In genomic region chr5:99905731-99906130, GRCm38 (mm10) we compare ENCODE assay signal across 8 mouse cellular contexts. TPM values are rescaled to one million over a fixed set of nuclear protein-coding genes. Genes with fewer than 3 reads are reported as not detected.
DNase-seq lines count a peak whose midpoint lies in the region; ATAC-seq lines count a peak whose summit lies in the region.

No protein-coding gene starts in this region.

- WGBS in heart, embryonic 10.5 days = 55% methylated on average over 7 of the region's 7 CpGs
- 63% methylated on average over 7 of the region's 7 CpGs for WGBS in neural tube, embryonic 11.5 days
- WGBS in limb, embryonic 12.5 days = 56% methylated on average over 7 of the region's 7 CpGs
- 59% methylated on average over 7 of the region's 7 CpGs for WGBS in stomach, embryonic 15.5 days

- DNase-seq in heart, embryonic 10.5 days (ENCODE audit: low spot score) = no peak
- DNase-seq in heart, adult 18-20 months = no peak
- no peak for DNase-seq in neural tube, embryonic 11.5 days (ENCODE audit: low spot score)
- no peak for DNase-seq in neural tube, embryonic 10.5 days (ENCODE audit: extremely low spot score, low spot score)
- DNase-seq in layer of hippocampus, adult 9-10 months (ENCODE audit: low spot score) = no peak

- no peak overlapping the region for H3K9ac ChIP-seq in neural tube, embryonic 11.5 days (ENCODE audit: low read length)
- H3K9ac ChIP-seq in limb, embryonic 12.5 days (replicated peaks) = no peak overlapping the region
- no peak overlapping the region for H3K9ac ChIP-seq in stomach, embryonic 15.5 days

- H3K9me3 ChIP-seq in heart, embryonic 10.5 days = no peaks in the 10 kb centered on the region
- H3K9me3 ChIP-seq in neural tube, embryonic 11.5 days (ENCODE audit: control insufficient read depth, low read length) = no peaks in the 10 kb centered on the region
- no peaks in the 10 kb centered on the region for H3K9me3 ChIP-seq in limb, embryonic 12.5 days
- no peaks in the 10 kb centered on the region for H3K9me3 ChIP-seq in stomach, embryonic 15.5 days

- H3K4me2 ChIP-seq in neural tube, embryonic 11.5 days (ENCODE audit: low read depth) = peak overlapping the region; percentile 32; the same call in 1 of the 2 replicates
- no peak overlapping the region for H3K4me2 ChIP-seq in limb, embryonic 12.5 days
- H3K4me2 ChIP-seq in stomach, embryonic 15.5 days = peak overlapping the region; percentile 70

- peak overlapping the region; percentile 66 for H3K4me3 ChIP-seq in heart, embryonic 10.5 days
- H3K4me3 ChIP-seq in neural tube, embryonic 11.5 days (ENCODE audit: low read depth, low read length) = peak overlapping the region; percentile 51; the same call in 1 of the 2 replicates
- no peak overlapping the region for H3K4me3 ChIP-seq in limb, embryonic 12.5 days (replicated peaks)
- peak overlapping the region; percentile 59; the same call in 1 of the 2 replicates for H3K4me3 ChIP-seq in stomach, embryonic 15.5 days (replicated peaks)

- H3K4me1 ChIP-seq in heart, embryonic 10.5 days = peaks cover 9% of the 10 kb centered on the region; the same call in 1 of the 2 replicates
- no peaks in the 10 kb centered on the region for H3K4me1 ChIP-seq in neural tube, embryonic 11.5 days (ENCODE audit: control insufficient read depth, insufficient read depth, low read length)
- 0 out of 2 replicates have a peak, but pooled peaks cover 3% of the 10 kb centered on the region for H3K4me1 ChIP-seq in limb, embryonic 12.5 days (replicated peaks)
- no peaks in the 10 kb centered on the region for H3K4me1 ChIP-seq in stomach, embryonic 15.5 days

- no peaks in the 10 kb centered on the region for H3K27me3 ChIP-seq in heart, embryonic 10.5 days (ENCODE audit: insufficient read depth, poor library complexity, severe bottlenecking)
- H3K27me3 ChIP-seq in neural tube, embryonic 11.5 days (ENCODE audit: control insufficient read depth, insufficient read depth, low read length) = no peaks in the 10 kb centered on the region
- peaks cover 9% of the 10 kb centered on the region; the same call in 1 of the 2 replicates for H3K27me3 ChIP-seq in limb, embryonic 12.5 days
- no peaks in the 10 kb centered on the region for H3K27me3 ChIP-seq in stomach, embryonic 15.5 days (replicated peaks)

- peak overlapping the region; percentile 96; the same call in 1 of the 2 replicates for H3K27ac ChIP-seq in heart, embryonic 10.5 days
- no peak overlapping the region for H3K27ac ChIP-seq in neural tube, embryonic 11.5 days (ENCODE audit: low read depth, low read length)
- peak overlapping the region; percentile 98; the same call in 1 of the 2 replicates for H3K27ac ChIP-seq in limb, embryonic 12.5 days
- peak overlapping the region; percentile 92; the same call in 1 of the 2 replicates for H3K27ac ChIP-seq in stomach, embryonic 15.5 days

- no peak for ATAC-seq in neural tube, embryonic 11.5 days (ENCODE audit: insufficient read depth, low FRiP score, low TSS enrichment)
- ATAC-seq in limb, embryonic 12.5 days (ENCODE audit: insufficient number of reproducible peaks, insufficient read depth, low FRiP score, low TSS enrichment, low read depth) = no peak
- ATAC-seq in stomach, embryonic 15.5 days (ENCODE audit: insufficient read depth, low FRiP score, low read depth) = no peak
- no peak for ATAC-seq in monocyte, adult 5-6 weeks (replicated peaks; ENCODE audit: insufficient number of reproducible peaks, low FRiP score, low TSS enrichment, poor library complexity, severe bottlenecking)

- no peaks in the 10 kb centered on the region for H3K36me3 ChIP-seq in heart, embryonic 10.5 days
- no peaks in the 10 kb centered on the region for H3K36me3 ChIP-seq in neural tube, embryonic 11.5 days (ENCODE audit: control insufficient read depth, insufficient read depth, low read length)
- no peaks in the 10 kb centered on the region for H3K36me3 ChIP-seq in limb, embryonic 12.5 days
- no peaks in the 10 kb centered on the region for H3K36me3 ChIP-seq in stomach, embryonic 15.5 days

RNA-seq across cellular contexts. Expression of gene Vamp9, which starts 0.3 kb away (rescaled TPM):
- 0.35 and 0.42 TPM in 2 replicates for polyA plus RNA-seq in heart, embryonic 10.5 days (2016; fragmentation: Nextera tagmentation; extraction: Ambion mirVana)
- not detected for total RNA-seq in heart, adult 18-20 months (2021)
- polyA plus RNA-seq in neural tube, embryonic 11.5 days (2014; fragmentation: Nextera tagmentation; extraction: Ambion mirVana) = not detected in 2 replicates
- polyA plus RNA-seq in limb, embryonic 12.5 days (2016; fragmentation: Nextera tagmentation; extraction: Ambion mirVana) = 0.33 TPM in 1 of 2 replicates, not detected in the other
- 0.32 and 0.44 TPM in 2 replicates for polyA plus RNA-seq in stomach, embryonic 15.5 days (2015; fragmentation: Nextera tagmentation; extraction: Ambion mirVana)
- not detected in 3 replicates for total RNA-seq in monocyte, adult 5-6 weeks (2017)
